Mouse (Mus musculus) cerebellum, adult 2 months (tissue): ENCODE measurements around the gene Allc.

ENCODE experiments used
- CTCF ChIP-seq: fragments of 200-500 bp; IDR thresholded peaks from 2 replicates; pipeline ENCODE4 v1.5.1; 2011; ENCODE audit warnings: low read depth, mild to moderate bottlenecking, control low read depth, low read length, moderate library complexity, borderline replicate concordance; ENCODE audit not compliant: insufficient read depth
- POLR2A ChIP-seq: fragments of 200-500 bp; IDR thresholded peaks from 2 replicates; pipeline ENCODE4 v1.6.1; 2011; ENCODE audit warnings: low read length, control low read depth, borderline replicate concordance; ENCODE audit not compliant: insufficient read depth

DNA sequence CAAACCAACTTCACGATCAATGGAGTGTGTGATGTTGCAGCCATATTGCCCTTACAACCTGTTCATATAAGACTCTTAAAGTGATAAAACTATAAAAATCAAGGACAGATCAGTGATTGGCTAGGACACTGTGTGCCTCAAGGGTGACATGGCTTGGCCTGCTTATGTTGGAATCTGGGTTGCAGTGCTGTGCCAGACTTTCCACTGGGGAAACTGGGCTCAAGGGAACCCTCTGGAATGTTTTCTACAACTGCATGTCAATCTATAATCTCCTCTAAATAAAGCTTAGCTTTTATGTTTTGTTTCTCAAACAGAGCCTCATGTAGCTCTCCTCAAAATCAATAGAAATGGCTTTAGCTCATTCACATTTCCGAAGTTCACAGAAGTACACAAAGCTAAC is 41.9 kb upstream of the Allc start:
- no peak for TF ChIP-seq CTCF
- no peak for TF ChIP-seq POLR2A
